Mouse (Mus musculus) right cerebral cortex, adult 18-20 months (tissue): ENCODE measurements around the gene Klhl15.
"Not testable (repeated sequence)": the region's sequence is repeated elsewhere in the genome, so short reads cannot be mapped to it uniquely, and the experiment has no call there.

Experiments used
- DNase-seq: peaks from one replicate; pipeline ENCODE4 v3.0.0; 2022; ENCODE audit warnings: mixed read lengths

Gene Klhl15

GRCm38 (mm10) chrX:94234532-94235189 lies at the start of gene Klhl15:
Gene Klhl15, plus strand, starts transcription at chrX:94234599.
- DNase-seq: peak; percentile 78

GRCm38 (mm10) chrX:94185156-94185555 lies 49.2 kb upstream of the Klhl15 start:
- DNase-seq: no peak

GRCm38 (mm10) chrX:94193901-94194300 lies 40.5 kb upstream of the Klhl15 start:
- not testable (repeated sequence) for DNase-seq

- no peak for DNase-seq
These were observed 36.6 kb upstream of the Klhl15 start for GRCm38 (mm10) chrX:94197789-94198188.

GRCm38 (mm10) chrX:94212264-94212596 lies 22.2 kb upstream of the Klhl15 start:
- no peak for DNase-seq

- DNase-seq: peak; percentile 82
These were observed 21.6 kb upstream of the Klhl15 start, which contains the start of gene Eif2s3x for GRCm38 (mm10) chrX:94212597-94213321. Gene Eif2s3x, minus strand, starts transcription at chrX:94212862.

- DNase-seq: peak; percentile 0
These were observed 21.0 kb upstream of the Klhl15 start for GRCm38 (mm10) chrX:94213384-94213783.

- no peak for DNase-seq
These were observed 967 bp upstream of the Klhl15 start for GRCm38 (mm10) chrX:94233432-94233831.

- DNase-seq: no peak
These were observed 365 bp upstream of the Klhl15 start for GRCm38 (mm10) chrX:94233936-94234531.

GRCm38 (mm10) chrX:94235190-94235555 lies 774 bp downstream of the Klhl15 start:
- DNase-seq: peak; percentile 9

- DNase-seq: no peak
These were observed 1.2 kb downstream of the Klhl15 start for GRCm38 (mm10) chrX:94235601-94236000.

GRCm38 (mm10) chrX:94288923-94289322 lies 54.5 kb downstream of the Klhl15 start:
- DNase-seq: peak; percentile 11

- no peak for DNase-seq
These were observed 68.5 kb downstream of the Klhl15 start for GRCm38 (mm10) chrX:94302928-94303327.

- no peak for DNase-seq
These were observed 86.9 kb downstream of the Klhl15 start for GRCm38 (mm10) chrX:94321036-94321902.
